Mouse (Mus musculus) retina, postnatal 1 day (tissue): ENCODE data around the gene Cbfa2t2.

Source experiments
- DNase-seq: peaks from one replicate; pipeline ENCODE4 v3.0.0-alpha.2; 2012

Cbfa2t2 gene

GRCm38 (mm10) chr2:154543567-154544347, 107.5 kb downstream of the Cbfa2t2 start:
- no peak for DNase-seq

DNA sequence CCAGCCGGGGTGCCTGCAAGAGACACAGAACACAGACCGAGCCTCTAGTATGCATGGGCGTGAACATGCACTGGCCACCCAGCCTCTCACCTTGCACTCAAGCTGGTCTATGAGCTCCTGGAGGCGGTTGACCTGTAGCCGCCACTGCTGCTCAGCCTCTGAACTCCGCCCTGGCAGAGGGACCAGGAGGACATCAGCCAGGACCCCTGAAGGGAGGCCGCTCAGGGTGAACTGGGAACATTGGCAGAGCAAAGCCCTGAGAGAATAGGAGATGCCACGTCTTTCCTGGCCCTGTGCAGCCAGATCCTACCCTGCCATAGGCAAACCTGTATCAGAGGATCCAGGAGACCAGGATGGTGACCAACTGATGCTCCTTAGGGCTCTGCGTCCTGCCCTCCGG, 110.4 kb downstream of the Cbfa2t2 start, which contains the start of gene 1700003F12Rik:
Gene 1700003F12Rik (plus strand): TSS at position 375 of the 400 bp plus-strand sequence.
- no peak for DNase-seq

DNA sequence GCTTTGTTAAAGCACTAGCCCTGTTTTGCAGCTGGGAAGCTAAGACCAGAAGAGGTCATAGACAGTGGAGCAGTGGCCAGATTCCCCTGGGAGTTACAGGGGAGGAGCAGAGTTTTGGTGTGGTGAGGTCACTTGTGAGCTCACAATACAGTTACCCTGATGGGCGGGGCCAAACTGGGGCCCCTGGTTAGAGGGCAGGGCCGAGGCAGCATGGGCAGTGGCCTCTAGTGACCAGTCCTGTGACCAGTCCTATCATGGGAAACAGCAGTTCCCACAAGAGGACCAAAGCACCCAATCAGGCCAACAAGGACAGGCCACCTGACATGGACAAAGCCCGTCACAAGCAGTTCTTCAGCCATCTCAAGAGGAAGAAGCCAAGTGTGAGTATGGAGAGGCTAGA, 112.4 kb downstream of the Cbfa2t2 start:
- peak; percentile 83 for DNase-seq

- DNase-seq, result peak; percentile 94
Observed at GRCm38 (mm10) chr2:154549127-154549885, 113.0 kb downstream of the Cbfa2t2 start.

DNA sequence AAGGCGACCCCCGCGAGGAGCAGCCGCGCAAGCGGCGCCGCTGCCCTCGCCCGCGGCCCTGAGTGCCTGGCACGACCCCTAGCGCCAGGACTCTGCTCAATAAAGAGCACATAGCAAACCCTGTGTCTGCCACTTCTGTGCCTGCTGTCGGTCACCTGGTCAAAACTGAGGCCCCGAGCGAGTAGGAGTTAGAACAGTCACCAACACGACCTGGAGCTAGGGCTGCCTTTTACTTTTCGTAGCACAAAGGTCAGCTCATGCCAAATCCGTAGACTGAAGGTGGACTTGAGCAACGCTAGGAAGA, 113.6 kb downstream of the Cbfa2t2 start:
- DNase-seq, result no peak

DNA sequence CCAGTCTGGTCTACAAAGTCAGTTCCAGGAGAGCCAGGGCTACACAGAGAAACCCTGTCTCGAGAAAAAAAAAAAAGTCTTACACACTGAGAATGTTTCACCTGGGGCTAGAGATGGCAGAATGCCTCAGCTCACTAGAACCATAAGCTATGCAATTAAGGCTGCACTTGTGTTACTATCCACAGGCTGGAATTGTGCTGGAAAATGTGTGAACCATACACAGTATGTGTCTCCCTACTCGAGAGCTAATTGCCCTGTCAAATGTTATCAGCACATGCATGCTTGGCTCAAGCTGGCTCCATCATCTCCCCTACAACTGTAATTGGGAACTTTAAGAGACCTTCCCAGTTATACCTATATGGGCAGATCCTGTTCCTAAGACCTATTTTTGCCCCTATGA, 114.7 kb downstream of the Cbfa2t2 start:
- peak; percentile 66 for DNase-seq

DNA sequence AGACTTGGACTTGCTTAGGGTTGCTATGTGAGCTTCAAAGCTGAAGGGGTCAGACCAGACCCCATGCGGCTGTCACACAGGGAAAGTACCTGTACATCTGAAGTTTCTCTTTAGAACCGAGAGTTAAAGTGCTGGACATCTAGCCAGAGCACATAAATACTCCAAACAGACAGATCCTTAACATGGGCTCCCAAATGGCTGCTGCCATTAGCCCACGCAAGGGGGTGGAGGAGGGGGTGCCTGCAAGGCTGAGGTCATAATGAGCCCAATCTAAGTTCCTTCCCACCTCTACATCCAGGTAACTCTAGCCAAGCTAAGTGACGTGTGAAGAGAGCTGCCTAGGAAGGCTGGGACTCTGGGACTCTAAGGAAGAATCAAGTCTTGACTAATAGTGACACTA, 115.2 kb downstream of the Cbfa2t2 start, which contains the start of gene Actl10:
Gene Actl10 (plus strand): TSS at position 301 of the 400 bp plus-strand sequence.
- no peak for DNase-seq

GRCm38 (mm10) chr2:154551927-154552326, 115.6 kb downstream of the Cbfa2t2 start:
- DNase-seq, result no peak

DNA sequence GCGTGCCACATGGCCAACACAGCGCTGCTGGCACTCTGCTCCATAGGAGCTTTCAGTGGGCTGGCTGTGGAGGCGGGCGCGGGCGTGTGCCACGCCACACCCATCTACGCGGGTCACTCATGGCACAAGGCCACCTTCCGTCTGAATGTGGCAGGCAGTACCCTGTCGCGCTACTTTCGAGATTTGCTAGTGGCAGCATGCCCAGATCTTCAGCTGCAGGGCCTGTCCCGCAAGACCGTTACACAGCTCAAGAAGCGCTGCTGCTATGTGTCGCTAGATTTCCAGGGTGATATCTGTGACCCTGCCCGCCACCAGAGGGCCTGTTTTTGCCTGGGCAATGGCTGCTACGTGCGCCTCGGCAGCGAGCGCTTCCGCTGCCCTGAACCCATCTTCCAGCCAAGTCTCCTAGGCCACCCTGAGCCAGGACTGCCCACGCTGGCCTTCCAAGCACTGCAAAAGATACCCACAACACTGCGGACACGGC, 116.2 kb downstream of the Cbfa2t2 start:
- peak; percentile 89 for DNase-seq

DNA sequence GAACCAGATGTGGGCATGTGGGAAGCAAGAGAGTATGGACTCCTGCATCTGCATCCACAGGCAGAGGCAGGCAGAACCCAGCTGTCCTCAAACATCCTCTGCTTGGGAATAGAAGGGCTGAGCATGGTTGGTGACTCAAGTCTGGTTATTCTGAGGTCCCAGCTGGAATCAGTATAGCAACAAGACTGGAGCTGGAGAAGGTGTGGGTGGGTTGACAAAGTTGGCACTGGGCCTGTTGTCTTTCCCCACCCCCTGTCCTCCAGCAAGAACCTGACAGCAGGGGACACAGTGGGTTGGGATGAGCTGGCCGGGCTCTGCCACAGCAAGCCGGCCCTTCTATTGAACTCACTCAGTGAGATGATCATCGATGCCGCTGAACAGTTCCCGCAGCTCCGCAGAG, 119.0 kb downstream of the Cbfa2t2 start:
- DNase-seq, result no peak

DNA sequence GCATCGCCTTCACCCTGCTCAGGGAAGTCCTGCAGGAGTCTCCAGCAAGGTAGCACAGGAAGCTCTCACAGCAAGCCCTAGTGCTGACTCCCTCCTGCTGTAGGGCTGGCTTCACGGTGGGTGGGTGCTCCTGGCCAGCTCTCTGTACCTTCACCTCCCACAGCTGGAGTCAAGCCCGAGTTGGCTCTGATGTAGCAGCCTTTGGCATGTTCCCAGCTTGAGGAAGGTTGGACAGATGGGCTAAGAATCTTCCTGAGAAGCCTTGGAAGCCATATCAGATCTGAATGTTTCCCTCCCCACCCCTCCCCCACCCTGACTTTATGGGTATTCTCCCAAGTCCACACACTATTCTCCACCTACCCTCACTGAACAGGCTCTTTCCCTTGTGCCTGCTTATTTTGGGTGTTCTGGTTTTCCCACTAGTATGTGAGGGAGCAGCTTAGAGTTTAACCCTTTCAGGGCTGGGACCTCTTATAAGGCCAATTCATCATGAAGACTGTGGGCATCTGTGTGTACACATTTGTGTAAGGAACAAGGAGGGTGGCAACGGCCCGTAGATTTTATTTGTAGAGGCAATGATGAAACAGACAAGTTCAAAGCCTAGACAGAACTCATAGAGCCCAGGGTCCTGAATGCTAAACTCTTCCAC, 121.0 kb downstream of the Cbfa2t2 start:
- DNase-seq, result no peak

DNA sequence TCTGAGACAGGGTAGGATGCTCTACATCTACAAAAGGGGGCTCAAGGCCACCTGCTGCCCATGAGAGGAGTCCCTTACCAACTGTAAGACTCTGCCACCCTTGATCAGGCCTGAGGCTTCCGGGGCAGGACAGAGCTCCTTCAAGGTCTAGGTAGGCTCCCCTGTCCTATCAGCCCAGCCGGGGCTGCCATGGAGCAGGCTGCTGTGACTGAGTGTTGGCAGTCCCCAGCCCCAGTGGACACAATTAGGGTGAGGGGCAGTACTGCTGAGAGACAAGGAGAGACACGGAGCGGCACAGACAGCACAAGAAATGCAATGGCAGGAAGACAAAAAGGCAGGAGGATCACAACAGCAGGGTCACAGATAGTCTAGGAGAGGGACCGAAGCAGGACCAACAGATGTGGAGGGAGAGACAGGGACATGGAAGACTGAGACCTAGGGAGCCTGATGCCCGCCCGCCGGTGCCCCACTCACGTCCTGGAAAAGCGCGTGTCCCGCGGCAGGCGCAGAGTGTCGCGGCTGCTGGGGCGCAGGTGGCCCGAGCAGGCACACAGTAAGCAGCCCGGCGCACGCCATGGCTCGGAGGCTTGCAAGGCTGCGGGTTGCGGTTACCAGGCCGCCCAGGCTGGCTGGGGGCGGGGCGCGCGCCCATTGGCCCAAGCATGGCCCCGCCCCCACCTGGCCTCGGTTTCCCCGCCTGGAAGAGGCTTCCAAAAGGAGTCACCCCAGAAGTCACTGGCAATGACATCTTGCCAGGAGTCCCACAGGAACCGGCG, 122.2 kb downstream of the Cbfa2t2 start, which contains the start of gene Necab3:
Gene Necab3 (minus strand): TSS at position 627 of the 776 bp plus-strand sequence.
- peak; percentile 67 for DNase-seq

DNA sequence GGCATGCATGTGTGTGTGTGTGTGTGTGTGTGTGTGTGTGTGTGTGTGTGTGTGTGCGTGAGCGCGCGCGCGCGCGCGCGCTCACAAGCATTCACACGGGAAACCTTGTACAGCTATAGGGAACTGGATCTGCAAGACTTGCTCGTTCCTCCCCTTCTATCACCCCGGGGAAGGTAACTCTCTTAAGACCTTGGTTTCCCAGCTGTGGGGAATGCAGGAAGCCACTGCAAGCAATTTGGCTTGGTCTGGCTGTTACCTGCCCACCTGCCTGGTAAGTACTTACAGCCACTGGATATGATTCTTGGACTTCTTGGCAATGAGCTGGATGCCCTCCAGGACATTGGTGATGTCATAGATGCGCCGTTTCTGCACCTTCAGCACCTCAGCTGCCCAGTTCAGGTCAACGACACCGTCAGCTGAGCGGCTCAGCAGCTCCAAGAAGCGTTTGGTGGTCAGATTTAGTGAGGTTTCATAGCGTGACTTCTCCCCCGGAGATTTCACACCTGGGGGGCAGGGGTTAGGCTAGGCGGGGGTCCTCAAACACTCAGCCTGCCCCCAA, 127.4 kb downstream of the Cbfa2t2 start:
- DNase-seq, result no peak

DNA sequence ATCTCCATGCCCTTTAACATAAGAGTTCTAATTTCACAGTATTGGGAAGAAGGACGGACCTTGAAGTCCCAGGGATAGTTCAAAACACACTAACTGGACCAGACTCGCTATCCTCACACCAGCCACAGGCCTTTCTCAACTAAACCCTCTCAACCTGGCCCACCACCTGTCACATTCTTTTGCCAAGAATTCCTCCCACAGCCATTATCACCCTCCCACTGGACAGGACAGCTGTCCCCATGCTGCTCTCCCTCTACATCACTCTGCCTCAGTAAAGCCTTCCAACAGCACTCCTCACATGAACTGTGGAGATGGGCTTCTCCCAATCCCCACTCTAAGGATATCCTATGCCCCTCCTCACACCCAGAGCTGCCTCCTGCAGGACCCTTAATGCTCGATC, 129.3 kb downstream of the Cbfa2t2 start:
- DNase-seq, result no peak

DNA sequence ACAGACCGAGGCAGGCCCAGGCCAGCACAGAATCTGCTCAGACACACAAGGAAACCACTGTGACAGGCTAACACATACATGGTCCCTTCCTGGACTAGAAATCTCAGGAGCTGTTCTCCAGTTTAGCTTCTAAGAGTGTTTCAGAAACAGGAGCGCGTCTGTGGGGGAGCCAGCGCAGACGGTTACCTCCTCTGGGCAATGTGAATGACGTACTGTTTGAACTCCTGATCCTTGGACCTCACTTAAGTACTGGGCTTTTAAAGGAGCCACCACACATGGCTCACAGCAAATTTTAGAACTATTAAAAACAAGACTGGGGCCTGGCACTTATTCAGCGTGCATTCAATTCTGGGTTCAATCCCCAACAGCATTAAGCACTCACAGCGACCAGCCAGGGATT, 130.4 kb downstream of the Cbfa2t2 start:
- no peak for DNase-seq

DNA sequence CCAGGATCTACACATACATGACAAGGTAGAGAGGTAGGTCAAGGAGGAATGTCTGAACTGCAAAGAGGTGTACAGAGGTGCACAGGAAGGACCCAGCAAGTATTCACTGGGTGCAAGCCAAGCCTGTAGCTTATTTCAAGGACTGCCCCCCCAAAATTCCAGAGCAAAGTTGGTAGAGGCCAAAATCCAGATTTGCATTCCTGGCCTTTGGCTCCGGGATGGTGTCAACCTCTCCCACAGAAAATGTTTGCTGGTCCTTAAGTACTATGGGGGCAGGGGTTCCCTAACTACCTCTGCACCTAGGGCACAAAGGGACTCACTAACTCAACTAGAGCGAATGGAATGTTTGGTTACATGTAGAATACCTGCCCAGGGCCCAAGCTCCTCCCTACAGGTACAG, 131.5 kb downstream of the Cbfa2t2 start:
- DNase-seq, result no peak

- peak; percentile 85 for DNase-seq
Observed at GRCm38 (mm10) chr2:154568329-154569070, 132.2 kb downstream of the Cbfa2t2 start.

- DNase-seq, result peak; percentile 73
Observed at GRCm38 (mm10) chr2:154569071-154569748, 132.9 kb downstream of the Cbfa2t2 start.

DNA sequence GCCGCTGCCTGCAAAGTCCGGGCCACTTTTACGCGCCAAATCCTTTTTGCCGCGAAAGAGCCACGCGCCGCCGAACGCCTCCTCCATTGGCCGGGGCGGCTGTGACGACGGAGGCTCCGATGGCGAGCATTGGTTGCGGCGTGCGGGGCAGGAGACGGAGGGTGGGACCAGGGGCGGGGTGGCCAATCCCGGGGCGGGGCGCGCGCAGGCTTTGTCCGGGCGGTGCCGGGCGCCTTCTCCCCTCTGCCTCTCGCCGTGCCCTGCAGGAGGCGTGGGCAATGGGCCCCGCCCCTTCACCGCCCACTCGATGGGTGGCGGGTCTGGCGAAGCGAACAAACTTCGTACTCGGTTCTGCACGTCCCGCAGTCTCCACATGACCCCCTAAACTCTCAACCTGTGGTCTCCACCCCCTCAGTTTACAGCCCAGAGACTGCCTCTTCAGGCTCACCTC, 133.6 kb downstream of the Cbfa2t2 start, which contains the start of gene E2f1:
Gene E2f1 (minus strand): TSS at position 57 of the 451 bp plus-strand sequence.
- DNase-seq, result peak; percentile 98

- DNase-seq, result no peak
Observed at GRCm38 (mm10) chr2:154570666-154571065, 134.4 kb downstream of the Cbfa2t2 start.

DNA sequence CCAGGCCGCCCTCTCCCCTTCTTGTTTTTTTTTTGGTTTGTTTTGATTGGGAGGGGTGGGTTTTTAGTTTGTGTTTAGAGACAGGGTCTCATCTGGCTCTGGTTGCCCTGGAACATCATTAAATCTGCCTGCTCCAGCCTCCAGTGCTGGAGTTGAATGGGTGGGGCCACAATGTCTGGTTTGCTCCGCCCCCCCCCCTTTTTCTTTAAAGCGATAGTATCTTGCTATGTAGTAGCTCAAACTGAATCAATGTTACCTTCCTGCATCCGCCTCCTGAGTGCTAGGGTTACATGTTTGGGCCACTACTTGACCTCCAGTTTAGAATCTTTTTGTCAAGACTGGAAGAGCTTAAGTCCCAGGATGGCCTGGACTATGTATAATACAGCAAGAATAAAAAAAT, 135.0 kb downstream of the Cbfa2t2 start:
- peak; percentile 15 for DNase-seq
